Mouse (Mus musculus) limb, embryonic 13.5 days (tissue): ENCODE data around the gene Nsf. TPM values are rescaled to one million over a fixed set of nuclear protein-coding genes. Genes with fewer than 3 reads are reported as not detected.

Experiments used
- ATAC-seq: fragments of 200-750 bp; cut with Nextera tagmentation; 2 replicates; pipeline ENCODE4 v1.8.0; 2017; ENCODE audit warnings: low read depth, moderate number of reproducible peaks, moderate TSS enrichment; ENCODE audit not compliant: low FRiP score
- H3K27ac ChIP-seq: fragments of 300-500 bp; sonication (generic); 2 replicates; pipeline ENCODE4 v1.5.1; 2015; ENCODE audit warnings: inconsistent platforms, mild to moderate bottlenecking, moderate library complexity
- H3K27me3 ChIP-seq: fragments of 300-500 bp; sonication (generic); 2 replicates; pipeline ENCODE4 v1.6.1; 2015; ENCODE audit warnings: mild to moderate bottlenecking, inconsistent platforms
- H3K36me3 ChIP-seq: fragments of 300-500 bp; sonication (generic); 2 replicates; pipeline ENCODE4 v1.6.1; 2015; ENCODE audit warnings: inconsistent platforms, mild to moderate bottlenecking, moderate library complexity
- H3K4me1 ChIP-seq: fragments of 300-500 bp; sonication (generic); 2 replicates; pipeline ENCODE4 v1.6.1; 2015; ENCODE audit warnings: inconsistent platforms
- H3K4me2 ChIP-seq: fragments of 300-500 bp; sonication (generic); replicated peaks from 2 replicates; pipeline ENCODE4 v1.6.1; 2015; ENCODE audit warnings: inconsistent platforms, mild to moderate bottlenecking, moderate library complexity
- H3K4me3 ChIP-seq: fragments of 300-500 bp; sonication (generic); 2 replicates; pipeline ENCODE4 v1.5.1; 2015; ENCODE audit warnings: moderate library complexity, mild to moderate bottlenecking, inconsistent platforms
- H3K9ac ChIP-seq: fragments of 300-500 bp; sonication (generic); 2 replicates; pipeline ENCODE4 v1.6.1; 2015; ENCODE audit warnings: mild to moderate bottlenecking, inconsistent platforms
- H3K9me3 ChIP-seq: fragments of 300-500 bp; sonication (generic); 2 replicates; pipeline ENCODE4 v1.6.1; 2016; ENCODE audit warnings: inconsistent platforms
- WGBS: fragments of 180-500 bp; shearing (Covaris S2); methylation state at CpG from one replicate; pipeline ENCODE4 v1.1.7; 2015; 5-methylcytosine and 5-hydroxymethylcytosine counted together
- polyA plus RNA-seq: library from polyadenylated mRNA; unstranded; fragments of >200 nt; fragmentation: Nextera tagmentation; extraction: Ambion mirVana; gene quantifications from 2 replicates; pipeline ENCODE4 v1.2.1, GENCODE M21; 2015

Nsf gene
- polyA plus RNA-seq, 1 experiment from 2014 or later = 51.5 TPM

DNA sequence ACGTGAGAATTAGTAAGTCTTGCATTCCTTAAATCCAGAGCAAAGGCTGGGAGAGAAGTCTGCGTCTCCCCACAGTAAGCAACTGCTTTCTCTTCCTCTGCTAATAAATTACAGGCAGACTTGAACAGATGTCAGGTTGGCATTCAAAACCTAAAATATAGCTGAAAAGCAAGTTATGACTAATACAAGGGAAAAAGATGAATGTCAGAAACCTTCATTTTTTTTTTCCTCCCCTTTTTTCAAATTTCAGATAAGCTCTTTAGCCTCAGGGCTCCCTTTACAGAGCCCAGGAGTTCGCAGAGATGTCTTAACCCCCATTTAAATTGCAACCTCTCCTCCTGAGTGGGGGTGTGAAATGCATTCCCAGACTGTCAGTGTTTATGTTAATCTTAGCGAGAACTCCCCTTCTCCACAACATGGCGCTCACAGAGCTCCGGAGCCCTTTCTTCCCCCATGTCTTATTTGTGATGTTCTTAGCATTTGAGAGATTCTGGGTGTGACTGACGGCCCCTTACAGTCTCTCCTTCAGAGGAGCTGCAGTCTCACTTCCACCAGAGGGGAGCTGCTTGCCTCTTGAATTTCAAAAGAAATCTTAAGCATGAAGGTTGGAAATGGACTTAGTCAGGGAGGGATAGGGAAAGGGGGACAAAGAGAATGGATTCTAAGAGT, 47.7 kb downstream of the Nsf start:
- peak overlapping the region; percentile 34; the same call in 1 of the 2 replicates for H3K27ac ChIP-seq
- H3K9ac ChIP-seq = no peak overlapping the region
- H3K27me3 ChIP-seq = no peaks in the 10 kb centered on the region
- H3K36me3 ChIP-seq = peaks cover 13% of the 10 kb centered on the region
- H3K4me3 ChIP-seq = no peak overlapping the region
- H3K9me3 ChIP-seq = no peaks in the 10 kb centered on the region
- H3K4me2 ChIP-seq = no peak overlapping the region
- WGBS = 31% methylated on average over 7 of the region's 7 CpGs
- no peak for ATAC-seq
- H3K4me1 ChIP-seq = peaks cover 7% of the 10 kb centered on the region

DNA sequence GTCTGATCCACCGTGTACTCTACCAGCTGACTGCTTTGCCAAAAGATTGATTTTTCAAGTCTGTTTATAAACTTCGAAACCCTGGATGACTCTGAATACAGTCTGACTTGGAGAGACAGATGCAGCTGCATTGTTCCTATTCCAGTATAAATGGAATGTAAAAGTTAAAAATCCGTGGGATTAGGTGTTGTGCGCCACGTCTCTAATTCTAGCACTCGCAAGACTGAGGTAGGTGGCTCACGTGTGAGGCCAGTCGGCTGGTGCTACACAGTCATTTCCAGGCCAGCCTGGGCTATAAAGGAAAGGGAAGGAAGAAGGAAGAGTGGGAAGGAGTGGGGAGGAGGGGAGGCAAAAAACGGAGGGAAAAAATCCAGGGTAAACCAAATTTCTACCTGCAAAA, 48.4 kb downstream of the Nsf start:
- no peak for ATAC-seq
- no peaks in the 10 kb centered on the region for H3K27me3 ChIP-seq
- peaks cover 13% of the 10 kb centered on the region for H3K4me1 ChIP-seq
- peaks cover 13% of the 10 kb centered on the region for H3K36me3 ChIP-seq
- no peak overlapping the region for H3K9ac ChIP-seq
- H3K27ac ChIP-seq = peak overlapping the region; percentile 34; the same call in 1 of the 2 replicates
- H3K4me3 ChIP-seq = no peak overlapping the region
- H3K4me2 ChIP-seq = no peak overlapping the region
- WGBS = 63% methylated on average over 9 of the region's 9 CpGs
- H3K9me3 ChIP-seq = no peaks in the 10 kb centered on the region

DNA sequence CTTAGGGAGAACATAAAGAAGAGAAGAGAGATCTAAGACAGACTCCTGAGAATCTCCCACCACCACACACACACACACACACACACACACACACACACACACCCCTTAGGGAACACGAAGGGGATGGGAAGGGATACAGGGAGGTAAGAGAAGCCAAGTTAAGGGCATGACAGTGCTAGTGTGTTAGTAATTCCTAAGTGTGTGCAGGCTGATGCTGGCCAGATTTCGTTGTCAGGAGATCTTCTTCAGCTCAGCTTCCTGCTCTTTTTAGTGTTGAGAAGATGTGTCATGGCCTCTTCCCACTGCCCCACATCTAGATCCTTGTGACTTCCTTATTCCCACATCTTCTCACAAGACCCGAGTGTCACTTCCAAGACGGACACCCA, 52.3 kb downstream of the Nsf start:
- Histone ChIP-seq H3K4me1 (peaks cover 19% of the 10 kb centered on the region), H3K9me3 (no peaks in the 10 kb centered on the region), H3K36me3 (no peaks in the 10 kb centered on the region; the same call in 1 of the 2 replicates), H3K4me2 (no peak overlapping the region), H3K27ac (no peak overlapping the region; the same call in 1 of the 2 replicates), H3K4me3 (no peak overlapping the region), H3K9ac (no peak overlapping the region), H3K27me3 (no peaks in the 10 kb centered on the region)
- 86% methylated on average over 4 of the region's 4 CpGs for WGBS
- ATAC-seq = no peak

DNA sequence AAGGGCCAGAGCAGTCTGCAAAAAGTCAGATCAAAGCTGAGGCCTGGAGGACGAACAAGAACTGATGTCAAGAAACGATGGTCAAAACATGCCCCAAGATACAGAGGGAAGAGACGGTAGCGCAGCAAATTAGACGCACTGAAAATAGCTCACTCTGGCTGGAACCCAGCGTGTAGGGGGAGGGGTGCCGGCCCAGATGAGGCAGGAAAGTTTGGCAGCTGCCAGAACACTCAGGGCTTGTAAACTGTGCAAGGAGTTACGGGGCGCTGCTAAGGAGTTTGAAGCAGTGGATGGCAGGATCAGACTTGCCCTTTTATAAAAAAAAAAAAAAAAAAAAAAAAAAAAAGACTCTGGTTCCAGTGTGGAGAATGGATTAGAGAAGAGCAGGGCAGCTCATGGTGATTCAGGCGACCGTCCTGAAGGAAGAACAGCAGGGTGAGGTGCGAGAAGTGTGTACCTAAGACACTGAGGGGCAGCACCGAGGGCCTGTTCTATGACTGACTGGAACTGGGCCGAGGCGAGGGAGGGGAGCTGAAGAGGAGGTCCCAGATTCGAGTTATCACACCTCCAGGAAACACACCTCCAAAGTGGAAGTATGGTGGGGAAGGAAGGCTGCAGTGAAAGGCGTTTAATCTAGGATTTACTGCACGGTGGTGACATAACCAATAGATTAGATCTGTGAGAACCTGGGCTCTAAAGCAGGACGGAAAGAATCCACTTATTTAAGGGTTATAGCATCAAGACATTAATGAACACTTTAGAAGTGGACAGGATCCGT, 52.9 kb downstream of the Nsf start:
- H3K9me3 ChIP-seq = no peaks in the 10 kb centered on the region
- H3K27me3 ChIP-seq = no peaks in the 10 kb centered on the region
- H3K9ac ChIP-seq = no peak overlapping the region
- H3K36me3 ChIP-seq = no peaks in the 10 kb centered on the region; the same call in 1 of the 2 replicates
- ATAC-seq = peak; percentile 93
- WGBS = 34% methylated on average over 20 of the region's 20 CpGs
- H3K27ac ChIP-seq = peak overlapping the region; percentile 55; the same call in 1 of the 2 replicates
- H3K4me2 ChIP-seq = peak overlapping the region; percentile 43
- 0 out of 2 replicates have a peak overlapping the region, but pooled peaks have one; percentile 1 for H3K4me3 ChIP-seq
- H3K4me1 ChIP-seq = peaks cover 19% of the 10 kb centered on the region

DNA sequence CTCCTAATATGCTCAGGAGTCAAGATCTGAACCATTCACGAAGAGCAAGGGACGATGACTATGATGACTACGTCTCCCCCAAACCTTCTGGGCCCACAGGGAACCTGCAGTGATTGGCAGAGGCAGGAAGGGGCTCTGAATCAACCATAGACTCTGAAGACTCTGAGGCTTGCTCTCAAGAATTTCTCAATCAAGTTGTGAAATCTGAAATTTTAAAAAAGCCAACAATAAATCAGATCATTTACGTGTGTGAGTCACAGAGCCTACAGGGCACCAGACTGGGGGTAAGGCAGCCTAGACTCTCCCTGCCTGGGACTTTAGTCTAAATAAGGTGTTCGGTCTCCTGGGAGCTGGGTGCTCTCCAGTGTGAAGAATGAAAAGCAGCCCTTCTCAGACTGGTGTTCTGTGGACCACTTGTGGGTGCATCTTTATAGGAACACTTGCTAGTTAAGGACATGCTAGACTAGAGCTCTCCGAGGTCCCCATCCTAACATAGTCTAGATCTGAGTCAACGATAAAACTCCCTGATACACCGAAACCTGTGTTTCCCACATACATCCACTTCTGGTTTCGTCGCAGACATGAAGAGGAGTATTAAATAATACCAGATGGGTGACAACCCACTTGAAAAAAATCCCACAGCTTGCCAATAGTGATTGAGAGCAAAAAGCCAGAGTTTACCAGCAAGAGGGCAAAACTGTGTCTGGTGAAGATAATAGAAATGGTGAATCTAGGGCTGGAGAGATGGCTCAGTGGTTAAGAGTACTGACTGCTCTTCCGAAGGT, 56.7 kb downstream of the Nsf start:
- no peak overlapping the region for H3K4me2 ChIP-seq
- H3K9ac ChIP-seq = no peak overlapping the region
- ATAC-seq = no peak
- no peaks in the 10 kb centered on the region for H3K9me3 ChIP-seq
- WGBS = 88% methylated on average over 11 of the region's 11 CpGs
- peaks cover 8% of the 10 kb centered on the region; the same call in 1 of the 2 replicates for H3K36me3 ChIP-seq
- no peak overlapping the region for H3K4me3 ChIP-seq
- H3K27me3 ChIP-seq = no peaks in the 10 kb centered on the region
- H3K4me1 ChIP-seq = peaks cover 19% of the 10 kb centered on the region
- H3K27ac ChIP-seq = no peak overlapping the region

DNA sequence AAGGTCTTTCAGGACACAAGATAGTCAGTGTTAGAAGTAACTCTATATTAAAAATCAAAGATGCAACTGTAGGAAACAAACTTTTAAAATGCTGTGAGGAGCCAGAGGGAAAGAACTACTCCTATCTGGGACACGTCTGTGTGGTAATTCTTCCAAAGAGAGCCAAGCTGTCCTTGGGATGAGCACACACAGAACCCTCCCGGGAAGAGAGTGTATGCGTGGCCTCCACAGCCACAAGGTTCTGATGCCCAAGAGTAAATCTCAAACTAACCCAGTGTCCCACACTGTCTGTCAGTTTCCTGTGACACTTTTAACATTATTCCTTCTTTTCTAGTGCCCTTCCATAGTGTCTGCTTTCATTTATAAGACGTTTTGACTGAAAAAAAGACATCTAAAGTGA, 57.8 kb downstream of the Nsf start:
- Histone ChIP-seq H3K9ac (no peak overlapping the region), H3K4me1 (peaks cover 11% of the 10 kb centered on the region), H3K27me3 (no peaks in the 10 kb centered on the region), H3K9me3 (no peaks in the 10 kb centered on the region), H3K36me3 (peaks cover 9% of the 10 kb centered on the region; the same call in 1 of the 2 replicates), H3K4me3 (no peak overlapping the region), H3K27ac (no peak overlapping the region), H3K4me2 (no peak overlapping the region)
- no peak for ATAC-seq
- WGBS = 85% methylated on average over 4 of the region's 4 CpGs

DNA sequence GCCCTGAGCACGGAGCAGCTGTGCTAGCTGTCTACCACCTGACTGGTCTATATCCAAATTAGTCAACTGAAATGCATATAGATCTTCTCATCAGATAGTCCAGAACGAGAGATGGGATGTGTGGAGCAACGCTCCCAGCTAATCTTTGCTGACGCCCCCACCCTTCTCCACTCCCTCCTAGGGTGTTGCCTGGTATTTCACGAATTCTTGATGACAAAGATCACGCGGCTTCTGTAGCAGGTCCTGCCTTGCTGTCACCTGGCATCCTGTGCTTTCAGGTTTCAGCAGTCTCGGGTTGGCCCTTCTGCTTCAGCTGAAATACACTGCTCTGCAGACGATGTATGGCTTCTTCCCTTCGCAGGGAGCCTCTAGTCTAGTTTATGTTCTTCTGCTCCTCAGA, 61.0 kb downstream of the Nsf start:
- Histone ChIP-seq H3K4me2 (no peak overlapping the region), H3K27me3 (no peaks in the 10 kb centered on the region), H3K9ac (no peak overlapping the region), H3K36me3 (peaks cover 9% of the 10 kb centered on the region; the same call in 1 of the 2 replicates), H3K27ac (no peak overlapping the region), H3K4me1 (no peaks in the 10 kb centered on the region), H3K9me3 (no peaks in the 10 kb centered on the region), H3K4me3 (no peak overlapping the region)
- WGBS = 84% methylated on average over 10 of the region's 10 CpGs
- no peak for ATAC-seq

DNA sequence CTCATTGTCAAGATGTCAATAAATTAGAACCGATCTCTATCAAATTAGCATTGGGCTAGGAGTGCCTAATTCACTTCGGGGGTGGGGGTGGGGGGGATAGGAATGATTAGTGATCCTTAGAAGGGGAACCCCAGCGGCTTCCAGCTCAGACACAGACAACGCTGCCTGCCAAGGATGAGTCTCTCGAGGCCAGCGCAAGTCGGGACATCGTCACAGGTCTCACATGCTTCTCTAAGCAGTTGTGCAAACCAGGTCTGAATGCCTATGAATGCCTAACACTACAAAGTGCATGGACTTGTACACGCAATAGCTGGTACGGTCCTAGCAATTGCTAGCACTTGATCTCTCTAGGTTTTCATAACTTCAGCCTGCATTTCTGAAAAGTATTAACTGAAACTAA, 62.1 kb downstream of the Nsf start:
- WGBS = 86% methylated on average over 10 of the region's 10 CpGs
- Histone ChIP-seq H3K9ac (no peak overlapping the region), H3K36me3 (peaks cover 9% of the 10 kb centered on the region; the same call in 1 of the 2 replicates), H3K4me2 (no peak overlapping the region), H3K9me3 (no peaks in the 10 kb centered on the region), H3K27me3 (no peaks in the 10 kb centered on the region), H3K4me1 (no peaks in the 10 kb centered on the region), H3K4me3 (no peak overlapping the region), H3K27ac (no peak overlapping the region)
- no peak for ATAC-seq

DNA sequence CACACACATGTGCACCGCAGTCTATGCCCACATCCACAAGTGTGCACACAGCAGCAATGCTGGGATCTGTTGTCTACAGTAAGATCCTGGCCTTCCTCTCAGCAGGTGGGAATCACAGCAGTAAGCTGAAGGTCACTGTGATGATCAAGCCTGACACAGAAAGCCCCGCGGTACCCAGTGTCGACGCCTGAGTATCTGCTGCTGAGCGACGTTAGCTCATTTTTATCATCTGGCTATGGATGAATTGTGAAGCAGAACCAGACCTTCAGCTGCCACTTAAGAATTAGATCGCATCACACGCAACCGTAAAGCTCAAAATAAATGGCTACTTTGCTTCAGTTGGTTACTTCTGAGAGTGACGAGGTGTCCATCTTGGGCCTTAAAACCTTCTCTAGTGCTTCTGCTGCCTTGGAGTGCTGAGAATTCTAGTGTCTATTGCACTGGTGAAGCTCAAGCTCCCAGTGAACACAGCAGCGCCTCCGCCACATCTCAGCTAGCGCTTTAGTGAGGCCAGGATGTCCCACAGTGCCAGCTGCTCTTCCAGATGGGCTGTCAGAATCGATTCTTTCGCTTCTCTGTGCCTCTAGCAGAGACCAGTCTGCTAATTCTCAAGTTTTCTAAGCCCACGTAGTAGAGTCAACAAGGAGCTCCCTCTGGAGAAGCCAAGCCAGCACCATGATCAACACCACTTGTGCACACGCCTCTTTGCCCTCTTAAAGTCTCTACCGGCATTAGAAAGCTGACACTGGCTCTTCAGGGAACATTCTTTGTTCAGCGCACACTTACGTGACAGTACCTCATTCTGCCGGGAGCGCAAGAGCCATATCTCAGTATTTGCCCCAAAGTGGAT, 63.3 kb downstream of the Nsf start:
- H3K27me3 ChIP-seq = no peaks in the 10 kb centered on the region
- ATAC-seq = no peak
- no peak overlapping the region for H3K27ac ChIP-seq
- 89% methylated on average over 23 of the region's 23 CpGs for WGBS
- H3K36me3 ChIP-seq = peaks cover 9% of the 10 kb centered on the region; the same call in 1 of the 2 replicates
- no peaks in the 10 kb centered on the region for H3K9me3 ChIP-seq
- H3K4me2 ChIP-seq = no peak overlapping the region
- H3K4me1 ChIP-seq = no peaks in the 10 kb centered on the region; the same call in 1 of the 2 replicates
- no peak overlapping the region for H3K9ac ChIP-seq
- no peak overlapping the region for H3K4me3 ChIP-seq

DNA sequence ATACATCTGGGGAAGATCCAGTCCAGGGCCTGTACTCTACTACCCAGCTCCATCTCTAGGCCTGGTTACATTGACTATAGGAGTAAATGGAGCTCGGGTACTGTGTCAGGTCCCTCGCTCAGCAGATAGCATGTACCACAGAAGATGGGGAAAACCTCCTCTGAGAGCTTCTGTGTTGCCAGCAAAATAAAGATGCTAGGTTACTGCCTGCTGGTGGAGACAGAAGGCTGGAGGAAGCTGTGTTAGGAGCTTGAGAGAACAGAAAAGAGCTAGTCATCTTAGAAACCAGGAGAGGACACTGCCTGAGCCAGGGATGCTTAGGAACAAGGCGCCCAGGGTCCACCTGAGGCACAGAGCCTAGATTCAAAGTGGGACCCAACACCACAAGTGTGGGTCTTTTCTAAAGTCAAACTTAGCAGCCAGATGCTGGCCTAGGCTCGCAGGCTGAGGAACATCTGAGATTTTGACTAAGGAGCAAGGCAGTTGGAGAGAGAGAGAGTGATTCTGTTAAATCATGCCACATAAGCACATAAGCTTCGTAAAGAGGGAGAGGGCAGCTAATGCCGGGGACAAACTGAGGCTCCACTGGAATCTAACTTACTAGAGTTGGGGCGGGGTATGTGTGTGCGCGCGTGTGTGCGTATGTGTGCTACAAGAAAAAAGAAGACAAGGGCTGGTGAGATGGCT, 66.0 kb downstream of the Nsf start:
- peaks cover 10% of the 10 kb centered on the region for H3K36me3 ChIP-seq
- H3K9ac ChIP-seq = no peak overlapping the region
- H3K27ac ChIP-seq = no peak overlapping the region
- H3K4me2 ChIP-seq = no peak overlapping the region
- H3K9me3 ChIP-seq = no peaks in the 10 kb centered on the region
- H3K4me1 ChIP-seq = peaks cover 13% of the 10 kb centered on the region
- no peaks in the 10 kb centered on the region for H3K27me3 ChIP-seq
- H3K4me3 ChIP-seq = no peak overlapping the region
- WGBS = 92% methylated on average over 11 of the region's 11 CpGs
- ATAC-seq = no peak
